Mouse (Mus musculus): Measurements from ENCODE around the gene Pjvk. TPM values are rescaled to one million over a fixed set of nuclear protein-coding genes. Genes with fewer than 3 reads are reported as not detected.

Gene Pjvk
- polyA plus RNA-seq, 1 experiment from 2014 or later, result 0.52 TPM

GRCm38 (mm10) chr2:76639637-76640036 lies 8.6 kb upstream of the Pjvk start:
- H3K4me2 ChIP-seq (replicated peaks), result no peak overlapping the region
- H3K4me3 ChIP-seq, result no peak overlapping the region
- no peak overlapping the region for H3K27ac ChIP-seq
- no peak for ATAC-seq (ENCODE audit: low FRiP score)
- H3K36me3 ChIP-seq, result peaks cover 73% of the 10 kb centered on the region
- no peak overlapping the region for H3K9ac ChIP-seq
- no peaks in the 10 kb centered on the region for H3K4me1 ChIP-seq
- no peaks in the 10 kb centered on the region for H3K9me3 ChIP-seq (replicated peaks)
- 98% methylated on average over 2 of the region's 2 CpGs for WGBS
- H3K27me3 ChIP-seq, result no peaks in the 10 kb centered on the region

GRCm38 (mm10) chr2:76643801-76644200 lies 4.5 kb upstream of the Pjvk start:
- no peaks in the 10 kb centered on the region for H3K9me3 ChIP-seq (replicated peaks)
- peaks cover 41% of the 10 kb centered on the region for H3K36me3 ChIP-seq
- peaks cover 11% of the 10 kb centered on the region for H3K4me1 ChIP-seq
- H3K27me3 ChIP-seq, result no peaks in the 10 kb centered on the region
- no peak overlapping the region for H3K4me3 ChIP-seq
- ATAC-seq (ENCODE audit: low FRiP score), result no peak
- H3K4me2 ChIP-seq (replicated peaks), result no peak overlapping the region
- H3K27ac ChIP-seq, result no peak overlapping the region
- H3K9ac ChIP-seq, result no peak overlapping the region

- no peaks in the 10 kb centered on the region for H3K27me3 ChIP-seq
- H3K4me3 ChIP-seq, result peak overlapping the region; percentile 71
- H3K9ac ChIP-seq, result peak overlapping the region; percentile 86
- peak overlapping the region; percentile 70 for H3K4me2 ChIP-seq (replicated peaks)
- H3K27ac ChIP-seq, result peak overlapping the region; percentile 95
- under 1% methylated on average over 30 of the region's 32 CpGs for whole genome bisulfite sequencing
- peak; percentile 74; the same call in 1 of the 2 replicates for ATAC-seq (ENCODE audit: low FRiP score)
- peaks cover 6% of the 10 kb centered on the region for H3K36me3 ChIP-seq
- H3K4me1 ChIP-seq, result peaks cover 13% of the 10 kb centered on the region
- H3K9me3 ChIP-seq (replicated peaks), result no peaks in the 10 kb centered on the region
These were observed 821 bp upstream of the Pjvk start for GRCm38 (mm10) chr2:76647441-76647869.

- no peaks in the 10 kb centered on the region for H3K27me3 ChIP-seq
- ATAC-seq (ENCODE audit: low FRiP score), result peak; percentile 53
- 32% methylated on average over 13 of the region's 13 CpGs for WGBS
- peaks cover 13% of the 10 kb centered on the region for H3K4me1 ChIP-seq
- H3K36me3 ChIP-seq, result no peaks in the 10 kb centered on the region
- H3K27ac ChIP-seq, result peak overlapping the region; percentile 95
- peak overlapping the region; percentile 70 for H3K4me2 ChIP-seq (replicated peaks)
- H3K9ac ChIP-seq, result peak overlapping the region; percentile 86
- H3K4me3 ChIP-seq, result peak overlapping the region; percentile 71
- no peaks in the 10 kb centered on the region for H3K9me3 ChIP-seq (replicated peaks)
These were observed 428 bp downstream of the Pjvk start for GRCm38 (mm10) chr2:76648666-76649141.

GRCm38 (mm10) chr2:76653070-76653469 lies 4.8 kb downstream of the Pjvk start:
- H3K4me2 ChIP-seq (replicated peaks), result no peak overlapping the region
- no peak overlapping the region for H3K9ac ChIP-seq
- H3K4me1 ChIP-seq, result peaks cover 5% of the 10 kb centered on the region
- WGBS, result 93% methylated on average over 4 of the region's 4 CpGs
- H3K36me3 ChIP-seq, result no peaks in the 10 kb centered on the region
- no peak overlapping the region for H3K4me3 ChIP-seq
- no peak for ATAC-seq (ENCODE audit: low FRiP score)
- H3K27me3 ChIP-seq, result no peaks in the 10 kb centered on the region
- no peaks in the 10 kb centered on the region for H3K9me3 ChIP-seq (replicated peaks)
- no peak overlapping the region for H3K27ac ChIP-seq

GRCm38 (mm10) chr2:76654646-76655045 lies 6.4 kb downstream of the Pjvk start:
- Histone ChIP-seq H3K4me1 (no peaks in the 10 kb centered on the region), H3K4me3 (no peak overlapping the region), H3K9me3 (replicated peaks) (no peaks in the 10 kb centered on the region), H3K9ac (no peak overlapping the region), H3K27ac (no peak overlapping the region), H3K36me3 (no peaks in the 10 kb centered on the region), H3K4me2 (replicated peaks) (no peak overlapping the region), H3K27me3 (no peaks in the 10 kb centered on the region)
- WGBS, result 83% methylated on average over 5 of the region's 5 CpGs
- no peak for ATAC-seq (ENCODE audit: low FRiP score)

- Histone ChIP-seq H3K4me3 (no peak overlapping the region), H3K27me3 (no peaks in the 10 kb centered on the region), H3K9me3 (replicated peaks) (no peaks in the 10 kb centered on the region), H3K27ac (no peak overlapping the region), H3K36me3 (no peaks in the 10 kb centered on the region), H3K4me1 (no peaks in the 10 kb centered on the region), H3K9ac (no peak overlapping the region), H3K4me2 (replicated peaks) (no peak overlapping the region)
- no peak for ATAC-seq (ENCODE audit: low FRiP score)
- 76% methylated on average over 3 of the region's 3 CpGs for WGBS
These were observed 7.2 kb downstream of the Pjvk start for GRCm38 (mm10) chr2:76655444-76655843.

GRCm38 (mm10) chr2:76655982-76656381 lies 7.7 kb downstream of the Pjvk start:
- H3K4me3 ChIP-seq, result no peak overlapping the region
- no peaks in the 10 kb centered on the region for H3K4me1 ChIP-seq
- H3K9ac ChIP-seq, result no peak overlapping the region
- H3K4me2 ChIP-seq (replicated peaks), result no peak overlapping the region
- no peaks in the 10 kb centered on the region for H3K36me3 ChIP-seq
- no peaks in the 10 kb centered on the region for H3K27me3 ChIP-seq
- WGBS, result 15% methylated on average over 1 of the region's 1 CpGs
- no peaks in the 10 kb centered on the region for H3K9me3 ChIP-seq (replicated peaks)
- H3K27ac ChIP-seq, result no peak overlapping the region
- no peak for ATAC-seq (ENCODE audit: low FRiP score)

GRCm38 (mm10) chr2:76658551-76658950 lies 10.3 kb downstream of the Pjvk start:
- 80% methylated on average over 13 of the region's 13 CpGs for WGBS
- H3K9ac ChIP-seq, result no peak overlapping the region
- H3K9me3 ChIP-seq (replicated peaks), result no peaks in the 10 kb centered on the region
- H3K4me1 ChIP-seq, result no peaks in the 10 kb centered on the region
- no peaks in the 10 kb centered on the region for H3K27me3 ChIP-seq
- peaks cover 13% of the 10 kb centered on the region; the same call in 1 of the 2 replicates for H3K36me3 ChIP-seq
- H3K4me3 ChIP-seq, result no peak overlapping the region
- ATAC-seq (ENCODE audit: low FRiP score), result no peak
- no peak overlapping the region for H3K4me2 ChIP-seq (replicated peaks)
- no peak overlapping the region for H3K27ac ChIP-seq

- peaks cover 20% of the 10 kb centered on the region for H3K36me3 ChIP-seq
- no peak overlapping the region for H3K9ac ChIP-seq
- H3K9me3 ChIP-seq (replicated peaks), result no peaks in the 10 kb centered on the region
- 59% methylated on average over 6 of the region's 8 CpGs for WGBS
- H3K4me3 ChIP-seq, result no peak overlapping the region
- no peak overlapping the region for H3K27ac ChIP-seq
- no peak overlapping the region for H3K4me2 ChIP-seq (replicated peaks)
- no peak for ATAC-seq (ENCODE audit: low FRiP score)
- H3K4me1 ChIP-seq, result no peaks in the 10 kb centered on the region
- no peaks in the 10 kb centered on the region for H3K27me3 ChIP-seq
These were observed 11.1 kb downstream of the Pjvk start for GRCm38 (mm10) chr2:76659419-76659818.

GRCm38 (mm10) chr2:76665531-76665930 lies 17.3 kb downstream of the Pjvk start:
- no peak overlapping the region for H3K4me3 ChIP-seq
- H3K36me3 ChIP-seq, result peaks cover 33% of the 10 kb centered on the region
- H3K27ac ChIP-seq, result no peak overlapping the region
- H3K27me3 ChIP-seq, result no peaks in the 10 kb centered on the region
- H3K9ac ChIP-seq, result no peak overlapping the region
- no peak for ATAC-seq (ENCODE audit: low FRiP score)
- WGBS, result 94% methylated on average over 7 of the region's 7 CpGs
- no peak overlapping the region for H3K4me2 ChIP-seq (replicated peaks)
- no peaks in the 10 kb centered on the region for H3K4me1 ChIP-seq
- no peaks in the 10 kb centered on the region for H3K9me3 ChIP-seq (replicated peaks)

- no peaks in the 10 kb centered on the region for H3K9me3 ChIP-seq (replicated peaks)
- no peak overlapping the region for H3K27ac ChIP-seq
- no peak for ATAC-seq (ENCODE audit: low FRiP score)
- H3K4me2 ChIP-seq (replicated peaks), result no peak overlapping the region
- no peaks in the 10 kb centered on the region for H3K27me3 ChIP-seq
- no peak overlapping the region for H3K4me3 ChIP-seq
- WGBS, result 83% methylated on average over 5 of the region's 5 CpGs
- H3K9ac ChIP-seq, result no peak overlapping the region
- peaks cover 5% of the 10 kb centered on the region for H3K4me1 ChIP-seq
- H3K36me3 ChIP-seq, result peaks cover 26% of the 10 kb centered on the region
These were observed 18.9 kb downstream of the Pjvk start for GRCm38 (mm10) chr2:76667200-76667599.

GRCm38 (mm10) chr2:76671641-76672040 lies 23.4 kb downstream of the Pjvk start:
- Histone ChIP-seq H3K4me1 (peaks cover 15% of the 10 kb centered on the region), H3K9me3 (replicated peaks) (no peaks in the 10 kb centered on the region), H3K36me3 (0 out of 2 replicates have a peak, but pooled peaks cover 2% of the 10 kb centered on the region), H3K4me2 (replicated peaks) (peak overlapping the region; percentile 59), H3K27ac (no peak overlapping the region), H3K9ac (peak overlapping the region; percentile 57; the same call in 1 of the 2 replicates), H3K4me3 (peak overlapping the region; percentile 42), H3K27me3 (no peaks in the 10 kb centered on the region)
- WGBS, result 85% methylated on average over 6 of the region's 6 CpGs
- no peak for ATAC-seq (ENCODE audit: low FRiP score)
